Mouse (Mus musculus): ENCODE measurements around the gene Olfr1336.

Olfr1336 gene

GRCm38 (mm10) chr7:6455868-6456267, at the start of gene Olfr1336:
TSS of gene Olfr1336 (plus strand) at chr7:6456168.
- H3K27me3 ChIP-seq (ENCODE audit: insufficient read depth, low read length): no peaks in the 10 kb centered on the region
- no peaks in the 10 kb centered on the region for H3K9me3 ChIP-seq (ENCODE audit: low read length)
- no peaks in the 10 kb centered on the region for H3K36me3 ChIP-seq (ENCODE audit: insufficient read depth, low read length)
- no peaks in the 10 kb centered on the region for H3K4me1 ChIP-seq (replicated peaks; ENCODE audit: low read depth, low read length)
- no peak for TF ChIP-seq CTCF (conservative IDR thresholded peaks at IDR 0.05; ENCODE audit: low read length)
- no peak for TF ChIP-seq POU5F1 (IDR thresholded peaks at IDR 0.05; ENCODE audit: borderline replicate concordance, low read length)
- TF ChIP-seq NANOG (IDR thresholded peaks at IDR 0.05; ENCODE audit: borderline replicate concordance, low read length): no peak
- H3K4me3 ChIP-seq (replicated peaks; ENCODE audit: low read length): no peak within 1 kb of the TSS

- Histone ChIP-seq H3K36me3 (ENCODE audit: insufficient read depth, low read length) (no peaks in the 10 kb centered on the region), H3K9me3 (ENCODE audit: low read length) (no peaks in the 10 kb centered on the region), H3K27me3 (ENCODE audit: insufficient read depth, low read length) (peaks cover 16% of the 10 kb centered on the region), H3K4me3 (replicated peaks; ENCODE audit: low read length) (no peak within 1 kb of the TSS), H3K4me1 (replicated peaks; ENCODE audit: low read depth, low read length) (0 out of 2 replicates have a peak, but pooled peaks cover 3% of the 10 kb centered on the region)
- TF ChIP-seq POU5F1 (IDR thresholded peaks at IDR 0.05; ENCODE audit: borderline replicate concordance, low read length): no peak
- no peak for TF ChIP-seq NANOG (IDR thresholded peaks at IDR 0.05; ENCODE audit: borderline replicate concordance, low read length)
- no peak for TF ChIP-seq CTCF (conservative IDR thresholded peaks at IDR 0.05; ENCODE audit: low read length)
Measured at GRCm38 (mm10) chr7:6410043-6410442, 45.9 kb upstream of the Olfr1336 start, which contains the start of gene Gm20715. TSS of gene Gm20715 (plus strand) at chr7:6410277.

GRCm38 (mm10) chr7:6414626-6415441, 41.1 kb upstream of the Olfr1336 start:
- no peaks in the 10 kb centered on the region for H3K36me3 ChIP-seq (ENCODE audit: insufficient read depth, low read length)
- H3K27me3 ChIP-seq (ENCODE audit: insufficient read depth, low read length): peaks cover 25% of the 10 kb centered on the region
- H3K4me3 ChIP-seq (replicated peaks; ENCODE audit: low read length): peak overlapping the region; percentile 49
- no peak for TF ChIP-seq POU5F1 (IDR thresholded peaks at IDR 0.05; ENCODE audit: borderline replicate concordance, low read length)
- no peak for TF ChIP-seq CTCF (conservative IDR thresholded peaks at IDR 0.05; ENCODE audit: low read length)
- no peak for TF ChIP-seq NANOG (IDR thresholded peaks at IDR 0.05; ENCODE audit: borderline replicate concordance, low read length)
- H3K9me3 ChIP-seq (ENCODE audit: low read length): no peaks in the 10 kb centered on the region
- peaks cover 9% of the 10 kb centered on the region for H3K4me1 ChIP-seq (replicated peaks; ENCODE audit: low read depth, low read length)

GRCm38 (mm10) chr7:6415442-6415787, 40.6 kb upstream of the Olfr1336 start:
- H3K4me3 ChIP-seq (replicated peaks; ENCODE audit: low read length): peak overlapping the region; percentile 49
- H3K4me1 ChIP-seq (replicated peaks; ENCODE audit: low read depth, low read length): peaks cover 7% of the 10 kb centered on the region
- H3K36me3 ChIP-seq (ENCODE audit: insufficient read depth, low read length): no peaks in the 10 kb centered on the region
- no peak for TF ChIP-seq POU5F1 (IDR thresholded peaks at IDR 0.05; ENCODE audit: borderline replicate concordance, low read length)
- TF ChIP-seq NANOG (IDR thresholded peaks at IDR 0.05; ENCODE audit: borderline replicate concordance, low read length): no peak
- no peak for TF ChIP-seq CTCF (conservative IDR thresholded peaks at IDR 0.05; ENCODE audit: low read length)
- H3K27me3 ChIP-seq (ENCODE audit: insufficient read depth, low read length): peaks cover 25% of the 10 kb centered on the region
- no peaks in the 10 kb centered on the region for H3K9me3 ChIP-seq (ENCODE audit: low read length)

GRCm38 (mm10) chr7:6419894-6420293, 36.1 kb upstream of the Olfr1336 start:
- TF ChIP-seq POU5F1 (IDR thresholded peaks at IDR 0.05; ENCODE audit: borderline replicate concordance, low read length) (no peak), CTCF (conservative IDR thresholded peaks at IDR 0.05; ENCODE audit: low read length) (no peak), NANOG (IDR thresholded peaks at IDR 0.05; ENCODE audit: borderline replicate concordance, low read length) (no peak)
- Histone ChIP-seq H3K9me3 (ENCODE audit: low read length) (no peaks in the 10 kb centered on the region), H3K27me3 (ENCODE audit: insufficient read depth, low read length) (peaks cover 8% of the 10 kb centered on the region), H3K4me1 (replicated peaks; ENCODE audit: low read depth, low read length) (peaks cover 16% of the 10 kb centered on the region), H3K4me3 (replicated peaks; ENCODE audit: low read length) (no peak overlapping the region), H3K36me3 (ENCODE audit: insufficient read depth, low read length) (no peaks in the 10 kb centered on the region)

- Histone ChIP-seq H3K36me3 (ENCODE audit: insufficient read depth, low read length) (no peaks in the 10 kb centered on the region), H3K4me3 (replicated peaks; ENCODE audit: low read length) (no peak overlapping the region), H3K27me3 (ENCODE audit: insufficient read depth, low read length) (no peaks in the 10 kb centered on the region), H3K4me1 (replicated peaks; ENCODE audit: low read depth, low read length) (peaks cover 6% of the 10 kb centered on the region), H3K9me3 (ENCODE audit: low read length) (peaks cover 5% of the 10 kb centered on the region; the same call in 1 of the 2 replicates)
- TF ChIP-seq CTCF (conservative IDR thresholded peaks at IDR 0.05; ENCODE audit: low read length) (peak; percentile 68), POU5F1 (IDR thresholded peaks at IDR 0.05; ENCODE audit: borderline replicate concordance, low read length) (no peak)
Measured at GRCm38 (mm10) chr7:6429381-6429780, 26.6 kb upstream of the Olfr1336 start.

- no peaks in the 10 kb centered on the region for H3K36me3 ChIP-seq (ENCODE audit: insufficient read depth, low read length)
- TF ChIP-seq POU5F1 (IDR thresholded peaks at IDR 0.05; ENCODE audit: borderline replicate concordance, low read length) (no peak), CTCF (conservative IDR thresholded peaks at IDR 0.05; ENCODE audit: low read length) (peak; percentile 82)
- H3K9me3 ChIP-seq (ENCODE audit: low read length): peaks cover 5% of the 10 kb centered on the region; the same call in 1 of the 2 replicates
- no peak overlapping the region for H3K4me3 ChIP-seq (replicated peaks; ENCODE audit: low read length)
- peaks cover 10% of the 10 kb centered on the region for H3K4me1 ChIP-seq (replicated peaks; ENCODE audit: low read depth, low read length)
- no peaks in the 10 kb centered on the region for H3K27me3 ChIP-seq (ENCODE audit: insufficient read depth, low read length)
Measured at GRCm38 (mm10) chr7:6430342-6430741, 25.6 kb upstream of the Olfr1336 start.

GRCm38 (mm10) chr7:6438388-6438787, 17.6 kb upstream of the Olfr1336 start, which contains the start of gene Olfr1344:
TSS of gene Olfr1344 (plus strand) at chr7:6438688.
- no peak within 1 kb of the TSS for H3K4me3 ChIP-seq (replicated peaks; ENCODE audit: low read length)
- no peaks in the 10 kb centered on the region for H3K36me3 ChIP-seq (ENCODE audit: insufficient read depth, low read length)
- no peak for TF ChIP-seq POU5F1 (IDR thresholded peaks at IDR 0.05; ENCODE audit: borderline replicate concordance, low read length)
- TF ChIP-seq CTCF (conservative IDR thresholded peaks at IDR 0.05; ENCODE audit: low read length): no peak
- TF ChIP-seq NANOG (IDR thresholded peaks at IDR 0.05; ENCODE audit: borderline replicate concordance, low read length): no peak
- no peaks in the 10 kb centered on the region for H3K9me3 ChIP-seq (ENCODE audit: low read length)
- peaks cover 16% of the 10 kb centered on the region for H3K27me3 ChIP-seq (ENCODE audit: insufficient read depth, low read length)
- H3K4me1 ChIP-seq (replicated peaks; ENCODE audit: low read depth, low read length): peaks cover 27% of the 10 kb centered on the region

All from E14TG2a.4 (cell line).